Mouse (Mus musculus) erythroblast, adult 5-6 weeks (primary cell): ENCODE measurements around the gene Dnah6. TPM values are rescaled to one million over a fixed set of nuclear protein-coding genes. Genes with fewer than 3 reads are reported as not detected.

Source experiments
- ATAC-seq: replicated peaks from 2 replicates; pipeline ENCODE4 v1.8.0; 2016; ENCODE audit warnings: moderate number of reproducible peaks, mild to moderate bottlenecking, moderate TSS enrichment, inconsistent platforms; ENCODE audit not compliant: poor library complexity, low FRiP score, severe bottlenecking
- total RNA-seq, 2 experiments: library from RNA; stranded (forward) in 1 of 2; stranded (reverse) in 1 of 2; fragments of 150-400 nt in 1 of 2; fragments of 200-764, 138-1000 nt in 1 of 2; gene quantifications; 2 replicates each; pipeline versions ENCODE4 v1.2.3 to v1.2.4; 2015 to 2017; ENCODE audit warnings: low replicate concordance in 2 of 2

The Dnah6 gene
- total RNA-seq, 2 experiments from 2014 or later, result under 0.01 TPM; not detected in 1

DNA sequence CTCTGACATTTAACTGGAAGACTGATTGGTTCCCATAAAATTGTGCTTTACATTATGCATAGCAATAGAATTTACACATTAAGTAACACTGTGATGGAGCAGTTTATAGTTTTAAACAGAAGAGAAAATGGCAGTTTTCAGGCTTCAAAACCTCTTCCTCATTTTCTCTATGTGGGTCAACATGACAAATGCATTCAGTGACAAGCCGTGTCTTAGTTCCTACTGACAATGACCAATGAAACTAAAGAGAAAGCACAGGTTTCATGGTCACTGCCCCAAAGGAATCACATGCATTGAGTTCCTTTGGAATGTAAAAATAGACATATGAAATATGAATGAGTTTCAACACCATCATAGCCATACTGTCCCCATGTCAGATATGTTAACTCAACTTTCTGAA is 58.5 kb downstream of the Dnah6 start:
- ATAC-seq, result no peak

- ATAC-seq, result no peak
These were observed 60.1 kb downstream of the Dnah6 start for GRCm38 (mm10) chr6:73161338-73161737.

DNA sequence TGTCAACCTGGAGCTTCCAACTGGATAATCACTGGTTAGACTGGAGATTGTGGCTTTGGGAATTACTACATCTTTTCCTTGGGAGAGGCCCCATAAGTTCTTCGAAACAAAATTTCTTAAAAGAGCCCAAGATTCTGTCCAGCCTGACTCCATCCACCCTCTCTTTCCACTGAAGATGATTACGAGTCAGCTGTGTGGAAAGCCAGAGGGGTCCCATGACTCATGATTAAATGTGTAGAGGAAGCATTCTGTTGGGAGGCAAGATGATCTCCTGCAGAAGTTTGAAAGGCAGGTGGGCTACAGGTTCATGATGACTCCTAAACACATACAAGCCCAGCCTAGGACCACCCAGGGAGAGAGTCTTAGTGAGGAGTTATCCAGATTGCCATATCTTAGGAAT is 66.0 kb downstream of the Dnah6 start:
- ATAC-seq, result no peak

DNA sequence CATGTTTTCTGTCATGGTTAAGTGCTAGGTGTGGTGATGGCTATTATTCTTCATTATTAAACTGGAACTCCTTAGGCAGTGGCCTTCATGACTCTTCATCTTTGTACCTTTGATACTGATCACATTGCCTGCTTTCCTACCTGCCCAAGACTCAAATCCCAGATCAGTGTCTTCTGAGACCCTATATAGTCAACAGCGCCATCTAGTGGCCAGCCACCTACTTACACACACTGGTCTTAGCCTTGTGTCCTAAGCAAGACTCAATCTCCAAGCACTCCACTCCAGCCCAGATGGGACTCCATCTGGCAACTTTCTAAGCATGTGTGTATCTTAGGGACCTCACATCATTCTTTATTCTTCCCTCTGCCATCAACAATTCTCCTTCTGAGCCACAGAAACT is 67.8 kb downstream of the Dnah6 start:
- no peak for ATAC-seq

GRCm38 (mm10) chr6:73143403-73143802 is 78.0 kb downstream of the Dnah6 start:
- no peak for ATAC-seq

DNA sequence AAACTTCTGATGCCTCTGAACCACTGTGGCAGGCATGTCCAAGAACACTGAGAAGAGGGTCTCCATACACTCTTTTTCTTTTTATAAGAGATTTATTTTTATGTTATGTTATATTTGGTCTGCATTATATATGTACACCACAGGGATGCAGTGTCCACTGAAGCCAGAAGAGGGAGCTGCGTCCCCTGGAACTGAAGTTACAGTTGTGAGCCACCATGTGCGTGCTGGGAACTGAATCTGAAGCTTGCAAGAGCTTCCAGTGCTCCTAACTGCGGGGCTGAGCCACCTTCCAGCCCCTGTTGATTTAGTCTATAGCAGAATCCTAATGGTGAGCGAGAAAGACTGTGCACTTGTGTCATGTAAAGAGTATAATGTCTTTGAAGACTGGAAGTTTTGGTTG is 78.7 kb downstream of the Dnah6 start:
- no peak for ATAC-seq

GRCm38 (mm10) chr6:73140836-73141235 is 80.6 kb downstream of the Dnah6 start:
- no peak for ATAC-seq

DNA sequence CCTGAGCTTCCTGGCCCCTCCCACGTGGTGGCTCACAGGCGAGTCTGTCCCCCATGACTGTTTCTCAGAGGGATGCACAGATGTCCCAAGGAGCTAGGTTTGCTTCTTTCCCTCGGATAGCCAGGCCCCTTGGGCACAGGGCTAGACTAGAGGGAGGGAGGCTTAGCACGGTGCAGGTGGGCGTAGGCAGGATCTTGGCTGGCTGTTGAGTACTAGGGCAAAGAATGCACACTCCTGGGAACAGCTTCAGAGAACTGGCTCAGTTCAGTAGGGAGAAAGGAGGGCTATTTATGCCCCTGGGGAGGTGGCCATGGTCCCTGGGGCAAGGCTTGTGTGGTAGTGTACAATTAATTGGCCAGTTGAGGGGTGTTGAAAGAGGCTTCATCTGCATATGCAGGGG is 88.7 kb downstream of the Dnah6 start:
- ATAC-seq, result no peak

DNA sequence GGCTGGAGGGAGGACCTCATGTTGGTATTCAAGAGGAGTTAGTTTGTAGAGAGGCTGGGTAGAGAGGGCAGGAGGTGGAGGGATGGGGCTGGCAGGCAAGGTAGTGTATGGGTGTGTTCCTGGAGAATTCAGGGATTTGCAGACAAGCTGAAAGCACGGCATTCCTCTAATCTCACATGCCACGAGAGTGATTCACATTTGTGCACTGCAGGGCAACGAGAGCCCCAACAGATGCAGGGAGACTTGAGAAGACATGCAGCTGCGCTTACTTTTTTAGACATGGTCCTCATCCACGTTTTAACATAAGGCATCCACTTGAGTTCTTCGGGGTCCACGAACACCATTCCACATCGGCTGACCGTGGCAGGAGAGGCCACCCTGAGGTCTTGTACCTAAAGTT is 93.9 kb downstream of the Dnah6 start:
- no peak for ATAC-seq

- ATAC-seq, result no peak
These were observed 101.1 kb downstream of the Dnah6 start for GRCm38 (mm10) chr6:73120348-73120747.

DNA sequence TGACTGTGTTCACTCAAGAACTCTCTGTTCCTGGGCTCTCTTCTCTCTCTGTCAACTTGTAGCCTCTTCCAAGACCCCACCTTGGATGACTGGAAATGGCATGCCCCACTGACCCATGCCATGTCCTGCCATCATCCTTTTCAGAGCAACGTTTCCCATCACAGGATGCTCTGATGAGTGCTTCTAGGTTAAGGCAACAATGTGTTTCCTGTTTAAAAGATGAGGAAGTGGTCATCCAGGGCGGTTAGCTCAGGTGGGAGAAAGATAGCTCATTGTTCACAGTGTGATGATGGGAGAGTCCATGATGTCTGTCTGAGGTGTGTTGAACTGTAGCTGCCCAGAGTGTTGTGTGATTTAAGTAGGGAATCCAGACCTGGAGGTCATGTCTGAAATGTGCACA is 107.6 kb downstream of the Dnah6 start:
- ATAC-seq, result no peak

- ATAC-seq, result no peak
These were observed 108.1 kb downstream of the Dnah6 start for GRCm38 (mm10) chr6:73113365-73113764.

DNA sequence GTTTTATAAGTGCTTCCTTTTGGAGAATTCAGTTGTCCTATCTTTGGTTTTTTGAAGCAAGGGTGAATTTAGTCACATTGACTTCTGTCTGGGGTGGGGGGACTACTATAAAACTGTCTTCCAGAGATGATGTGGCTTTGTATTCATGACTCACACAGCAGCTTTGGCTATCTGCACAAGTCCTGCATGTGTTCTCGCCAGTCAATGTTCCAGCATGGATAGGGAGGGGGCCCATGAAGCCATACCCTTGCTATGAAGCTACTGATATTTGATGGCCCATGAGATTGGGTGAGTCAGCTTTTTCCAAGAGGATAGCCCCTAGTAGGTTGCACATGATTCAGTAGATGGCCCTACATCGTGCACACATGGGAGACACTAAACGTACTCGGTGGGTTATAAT is 128.3 kb downstream of the Dnah6 start:
- no peak for ATAC-seq

DNA sequence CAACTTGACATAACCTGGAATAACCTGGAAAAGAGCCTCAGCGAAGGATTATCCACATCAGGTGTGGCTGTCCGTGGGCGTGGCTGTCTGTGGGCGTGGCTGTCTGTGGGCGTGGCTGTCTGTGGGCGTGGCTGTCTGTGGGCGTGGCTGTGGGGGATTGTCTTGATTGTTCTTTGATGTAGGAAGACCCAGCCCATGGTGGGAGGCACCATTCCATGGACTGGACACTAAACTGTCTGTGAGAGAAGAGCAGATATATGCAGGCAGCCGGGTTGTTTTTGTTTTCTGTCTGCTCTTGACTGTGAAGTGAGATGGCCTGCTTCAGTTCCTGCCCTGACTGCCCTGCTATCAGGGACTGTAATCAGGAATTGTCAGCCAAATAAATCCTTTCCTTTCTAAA is 130.6 kb downstream of the Dnah6 start:
- ATAC-seq, result no peak

GRCm38 (mm10) chr6:73082571-73082970 is 138.9 kb downstream of the Dnah6 start:
- no peak for ATAC-seq

- no peak for ATAC-seq
These were observed 149.2 kb downstream of the Dnah6 start for GRCm38 (mm10) chr6:73072093-73072786.

- no peak for ATAC-seq
These were observed 150.2 kb downstream of the Dnah6 start for GRCm38 (mm10) chr6:73071214-73071613.

GRCm38 (mm10) chr6:73070663-73071062 is 150.8 kb downstream of the Dnah6 start:
- ATAC-seq, result no peak

DNA sequence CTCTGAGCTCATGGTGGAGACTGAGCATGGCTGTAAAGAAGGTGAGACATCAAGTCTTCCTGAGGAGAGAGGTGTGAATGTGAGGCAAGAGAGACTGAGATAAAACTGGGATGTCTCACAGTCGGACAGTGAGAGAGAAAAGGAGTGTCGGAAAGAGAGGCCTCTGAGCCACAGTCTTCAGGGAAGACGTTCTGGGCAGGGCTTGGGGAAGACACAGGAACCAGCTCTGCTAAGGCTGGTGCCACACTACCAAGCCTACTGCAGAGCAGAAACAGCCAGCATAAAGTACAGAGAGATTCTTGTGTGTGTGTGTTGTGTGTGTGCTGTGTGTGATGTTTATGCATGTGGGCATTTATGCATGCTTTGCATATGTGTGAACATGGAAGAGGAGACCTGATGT is 156.9 kb downstream of the Dnah6 start:
- no peak for ATAC-seq

GRCm38 (mm10) chr6:73059596-73060121 is 161.8 kb downstream of the Dnah6 start:
- no peak for ATAC-seq

DNA sequence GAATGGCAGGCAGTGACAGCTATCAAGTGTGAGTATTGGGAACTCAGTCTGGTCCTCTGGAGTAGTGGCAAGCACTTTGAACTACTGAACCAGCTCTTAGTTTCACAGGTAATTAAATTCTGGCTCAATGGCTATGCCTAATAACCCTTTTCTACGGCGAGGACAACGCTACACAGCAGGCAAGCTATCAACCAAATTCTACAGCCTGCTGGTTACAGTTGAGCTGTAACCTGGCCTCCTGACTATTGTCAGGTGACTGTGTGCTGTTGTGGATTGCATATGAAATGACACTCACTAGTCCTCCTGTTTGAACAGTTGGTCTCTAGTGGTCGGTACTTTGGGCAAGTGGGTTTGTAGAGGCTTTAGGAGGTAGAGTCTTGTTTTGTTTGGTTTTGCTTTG is 162.3 kb downstream of the Dnah6 start:
- ATAC-seq, result no peak

GRCm38 (mm10) chr6:73055347-73055746 is 166.1 kb downstream of the Dnah6 start:
- ATAC-seq, result no peak
